Mouse (Mus musculus): Measurements from ENCODE around the gene Pigx.
A peak's percentile ranks its signal among the peaks of the same experiment; 100 is the strongest.
"Not testable (repeated sequence)": the region's sequence is repeated elsewhere in the genome, so short reads cannot be mapped to it uniquely, and the experiment has no call there.

The Pigx gene

GRCm38 (mm10) chr16:32108578-32108977 is 9.0 kb upstream of the Pigx start:
- DNase-seq (ENCODE audit: low read depth) = no peak

- no peak for DNase-seq (ENCODE audit: low read depth)
Observed at GRCm38 (mm10) chr16:32108170-32108569, 8.6 kb upstream of the Pigx start.

GRCm38 (mm10) chr16:32107342-32108045 is 8.0 kb upstream of the Pigx start:
- no peak for DNase-seq (ENCODE audit: low read depth)

GRCm38 (mm10) chr16:32105698-32106097 is 6.2 kb upstream of the Pigx start:
- DNase-seq (ENCODE audit: low read depth) = no peak

GRCm38 (mm10) chr16:32102295-32102694 is 2.8 kb upstream of the Pigx start:
- DNase-seq (ENCODE audit: low read depth) = no peak

- no peak for DNase-seq (ENCODE audit: low read depth)
Observed at GRCm38 (mm10) chr16:32098897-32099637, 473 bp downstream of the Pigx start.

- DNase-seq (ENCODE audit: low read depth) = not testable (repeated sequence)
Observed at GRCm38 (mm10) chr16:32097757-32098156, 1.8 kb downstream of the Pigx start.

- DNase-seq (ENCODE audit: low read depth) = no peak
Observed at GRCm38 (mm10) chr16:32091466-32091865, 8.1 kb downstream of the Pigx start.

- no peak for DNase-seq (ENCODE audit: low read depth)
Observed at GRCm38 (mm10) chr16:32087629-32088443, 11.7 kb downstream of the Pigx start.

GRCm38 (mm10) chr16:32078991-32079511 is 20.5 kb downstream of the Pigx start, which contains the start of gene Pak2:
Pak2 (minus strand) TSS chr16:32079342.
- DNase-seq (ENCODE audit: low read depth) = peak; percentile 67

GRCm38 (mm10) chr16:32078408-32078990 is 21.0 kb downstream of the Pigx start:
- DNase-seq (ENCODE audit: low read depth) = no peak

GRCm38 (mm10) chr16:32077648-32078407 is 21.7 kb downstream of the Pigx start:
- DNase-seq (ENCODE audit: low read depth) = no peak

- DNase-seq (ENCODE audit: low read depth) = no peak
Observed at GRCm38 (mm10) chr16:32076406-32076805, 23.1 kb downstream of the Pigx start.

GRCm38 (mm10) chr16:32075762-32076161 is 23.8 kb downstream of the Pigx start:
- no peak for DNase-seq (ENCODE audit: low read depth)

GRCm38 (mm10) chr16:32070070-32070469 is 29.5 kb downstream of the Pigx start:
- not testable (repeated sequence) for DNase-seq (ENCODE audit: low read depth)

GRCm38 (mm10) chr16:32068389-32069300 is 30.9 kb downstream of the Pigx start:
- no peak for DNase-seq (ENCODE audit: low read depth)

GRCm38 (mm10) chr16:32066899-32067298 is 32.6 kb downstream of the Pigx start:
- DNase-seq (ENCODE audit: low read depth) = no peak

- DNase-seq (ENCODE audit: low read depth) = no peak
Observed at GRCm38 (mm10) chr16:32063900-32064299, 35.6 kb downstream of the Pigx start.

- no peak for DNase-seq (ENCODE audit: low read depth)
Observed at GRCm38 (mm10) chr16:32062226-32062625, 37.3 kb downstream of the Pigx start.
